Mouse (Mus musculus): ENCODE measurements around the gene Mrpl1. TPM values are rescaled to one million over a fixed set of nuclear protein-coding genes. Genes with fewer than 3 reads are reported as not detected.
A peak's percentile ranks its signal among the peaks of the same experiment; 100 is the strongest.

Gene Mrpl1
- polyA plus RNA-seq, 1 experiment from 2014 or later, result 23.0 TPM

DNA sequence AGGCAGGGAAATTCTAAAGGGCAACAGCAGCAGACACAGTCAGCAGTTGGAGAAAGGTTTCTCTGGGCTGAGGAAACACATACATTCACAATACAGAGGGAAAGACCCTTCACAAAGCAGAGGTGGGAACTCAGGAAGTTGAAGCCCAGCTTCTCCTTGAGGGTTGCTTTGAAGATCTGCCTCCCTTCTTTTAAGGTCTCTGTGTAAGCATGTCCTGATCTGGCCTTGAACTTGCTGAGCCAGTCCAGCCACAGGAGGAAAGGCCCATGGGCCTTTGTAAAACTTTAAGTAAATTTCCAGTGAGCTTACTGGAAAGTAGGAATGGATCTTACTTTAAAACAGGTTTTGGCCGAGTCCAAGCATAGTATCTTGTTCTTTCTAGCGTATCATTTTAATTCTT lies 19.7 kb downstream of the Mrpl1 start:
- TF ChIP-seq CTCF (IDR thresholded peaks at IDR 0.05), result no peak
- DNase-seq (ENCODE audit: low read depth, low spot score) (no peak), ATAC-seq (no peak)
- ChIA-PET POLR2A (no interaction called here), CTCF (no interaction called here)
- in situ Hi-C loops (cut with MboI; ENCODE audit: low pct_unique_long_range_greater_than_20kb), result no loop called here
- H3K27me3 ChIP-seq, result no peaks in the 10 kb centered on the region

DNA sequence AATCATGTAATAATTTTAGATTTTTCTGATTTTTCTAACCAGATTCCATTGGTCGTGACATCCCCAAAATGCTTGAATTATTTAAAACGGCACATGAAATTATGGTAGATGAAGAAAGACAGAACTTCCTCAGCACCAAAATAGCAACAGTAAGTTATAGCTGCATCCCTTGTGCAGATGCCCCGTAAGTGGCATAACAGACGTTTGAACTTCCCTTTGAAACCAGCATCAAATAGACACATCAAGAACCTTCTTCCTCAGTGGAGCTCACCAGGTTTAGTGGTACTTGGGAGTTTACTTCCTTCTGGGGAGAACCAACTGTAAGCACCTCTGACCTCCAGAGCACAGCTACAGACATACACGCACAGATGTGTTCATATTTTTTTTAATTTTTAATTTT lies 29.5 kb downstream of the Mrpl1 start:
- POLR2A ChIA-PET, result no interaction called here
- no peaks in the 10 kb centered on the region for H3K27me3 ChIP-seq
- in situ Hi-C loops (cut with MboI; ENCODE audit: low pct_unique_long_range_greater_than_20kb), result no loop called here
- DNase-seq (ENCODE audit: low read depth, low spot score) (no peak), ATAC-seq (no peak)
- TF ChIP-seq CTCF (IDR thresholded peaks at IDR 0.05), result no peak
- CTCF ChIA-PET, result interaction anchor here (1.3 kb wide), 1 partner anchor 11 kb away, joined by 3 read pairs; no protein-coding TSS in a partner anchor

DNA sequence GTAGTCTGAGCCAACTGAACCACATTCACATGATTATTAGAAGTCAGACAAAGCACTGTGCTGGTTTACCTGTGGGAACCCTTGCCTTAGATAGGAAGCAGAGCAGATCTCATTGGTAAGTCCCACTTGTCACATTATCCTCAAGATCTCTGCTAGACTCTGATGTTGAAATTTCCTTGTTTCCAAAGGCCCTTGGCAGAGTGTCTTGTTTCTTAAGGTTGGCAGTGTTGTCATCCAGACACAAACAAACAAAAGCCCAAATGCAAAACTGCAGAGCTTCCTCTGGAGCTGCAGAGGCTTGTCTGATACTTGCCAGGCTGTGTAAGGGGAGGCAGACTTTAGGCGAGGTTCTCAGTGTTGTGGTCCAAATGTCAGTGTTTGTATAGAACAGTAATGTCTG lies 31.6 kb downstream of the Mrpl1 start:
- no peak for ATAC-seq
- CTCF ChIA-PET, result no interaction called here
- no peak for TF ChIP-seq CTCF (IDR thresholded peaks at IDR 0.05)

DNA sequence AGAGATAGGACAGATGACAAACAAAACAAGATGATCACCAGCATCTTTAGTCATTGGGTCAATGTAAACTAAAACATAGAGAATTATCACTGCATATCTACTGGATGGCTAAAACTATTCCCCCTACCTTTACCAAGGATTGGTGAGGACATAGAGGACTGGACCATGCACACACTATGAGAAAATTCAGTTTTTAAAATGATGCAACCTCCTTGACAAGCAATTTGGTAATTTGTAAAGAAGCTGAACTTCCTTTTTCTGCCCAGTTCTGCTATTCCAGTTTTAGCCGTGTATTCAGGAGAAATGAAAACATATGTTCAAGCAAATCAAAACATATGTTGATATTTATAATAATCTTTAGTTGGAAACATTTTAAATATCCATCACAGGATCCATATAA lies 35.2 kb downstream of the Mrpl1 start:
- H3K27me3 ChIP-seq, result no peaks in the 10 kb centered on the region
- no peak for TF ChIP-seq CTCF (IDR thresholded peaks at IDR 0.05)
- ATAC-seq (no peak), DNase-seq (ENCODE audit: low read depth, low spot score) (no peak)
- in situ Hi-C loops (cut with MboI; ENCODE audit: low pct_unique_long_range_greater_than_20kb), result no loop called here
- CTCF ChIA-PET, result interaction anchor here (1.1 kb wide), 2 partner anchors 10 to 13 kb away, joined by 3 read pairs; no protein-coding TSS in a partner anchor
- POLR2A ChIA-PET, result interaction anchor here (0.6 to 1.4 kb wide), 2 partner anchors 9 to 412 kb away, joined by 3 read pairs; no protein-coding TSS in a partner anchor

More for the DNA sequence above, 31.6 kb downstream of the Mrpl1 start:
- in situ Hi-C loops (cut with MboI; ENCODE audit: low pct_unique_long_range_greater_than_20kb), result no loop called here
- no peak for DNase-seq (ENCODE audit: low read depth, low spot score)
- POLR2A ChIA-PET, result no interaction called here
- H3K27me3 ChIP-seq, result no peaks in the 10 kb centered on the region

DNA sequence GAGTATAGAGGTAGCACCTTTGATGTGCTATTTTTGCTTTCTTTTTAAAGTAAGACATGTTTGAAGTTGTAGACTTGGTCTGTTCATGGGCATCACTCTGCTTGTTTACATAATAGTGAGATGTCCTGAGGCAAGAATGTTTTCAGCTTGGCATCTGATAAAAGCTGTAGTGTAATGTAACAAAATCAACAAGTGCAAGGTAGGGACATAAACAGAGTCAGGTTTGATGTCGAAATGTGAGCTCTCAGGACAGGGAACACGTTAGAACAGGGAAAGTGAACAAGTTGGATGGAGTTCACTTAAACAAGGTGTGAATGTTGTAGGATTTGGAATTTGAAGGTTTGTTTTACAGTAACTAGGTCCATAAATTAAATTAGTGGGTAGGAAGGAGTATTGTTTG lies 44.7 kb downstream of the Mrpl1 start:
- DNase-seq (ENCODE audit: low read depth, low spot score) (no peak), ATAC-seq (no peak)
- no peak for TF ChIP-seq CTCF (IDR thresholded peaks at IDR 0.05)
- no peaks in the 10 kb centered on the region for H3K27me3 ChIP-seq
- POLR2A ChIA-PET, result interaction anchor here (0.9 kb wide), 1 partner anchor 9 kb away, joined by 3 read pairs; no protein-coding TSS in a partner anchor
- CTCF ChIA-PET, result interaction anchor here (1.3 to 3.0 kb wide), 2 partner anchors 9 to 10 kb away, joined by 3 to 10 read pairs; no protein-coding TSS in a partner anchor
- in situ Hi-C loops (cut with MboI; ENCODE audit: low pct_unique_long_range_greater_than_20kb), result no loop called here

DNA sequence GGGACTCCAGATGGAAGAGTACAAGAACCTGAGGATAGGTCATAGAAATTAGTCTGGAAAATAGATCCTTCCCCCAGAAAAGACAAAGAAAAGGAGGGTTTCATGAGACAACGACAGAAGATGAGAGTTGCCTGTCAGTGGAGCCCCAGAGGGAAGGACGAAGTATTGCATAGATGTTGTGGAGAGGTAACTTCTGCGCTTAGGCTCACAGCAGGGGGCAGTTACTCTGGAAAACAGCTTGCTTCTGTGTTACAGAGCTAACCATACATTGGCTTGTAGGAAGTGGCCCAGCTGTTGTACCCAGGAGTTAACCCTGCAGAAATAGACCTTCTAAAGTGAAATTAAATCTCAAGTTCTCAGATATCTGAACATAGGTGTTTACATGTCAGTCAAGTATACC lies 45.9 kb downstream of the Mrpl1 start:
- POLR2A ChIA-PET, result no interaction called here
- no peak for TF ChIP-seq CTCF (IDR thresholded peaks at IDR 0.05)

DNA sequence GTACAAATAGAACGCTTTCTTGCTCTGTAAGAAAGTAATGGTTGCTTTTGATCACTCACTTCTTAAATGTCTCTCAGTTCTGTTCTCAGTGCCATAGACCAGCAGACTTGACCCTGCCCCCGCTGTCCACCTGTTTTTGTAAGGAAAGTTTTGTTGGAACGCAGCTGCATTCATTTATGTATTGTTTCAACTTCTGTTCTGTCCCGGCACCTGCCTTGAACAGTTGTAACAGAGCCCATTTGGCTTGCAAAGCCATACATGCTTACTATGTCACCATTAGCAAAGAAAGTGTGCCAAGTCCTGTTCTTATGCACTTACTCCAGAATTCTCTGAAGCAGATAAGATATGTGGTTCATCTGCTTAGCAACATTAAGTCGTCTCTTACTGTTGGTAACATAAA lies 48.9 kb downstream of the Mrpl1 start:
- in situ Hi-C loops (cut with MboI; ENCODE audit: low pct_unique_long_range_greater_than_20kb), result no loop called here
- TF ChIP-seq CTCF (IDR thresholded peaks at IDR 0.05), result no peak
- ATAC-seq (no peak), DNase-seq (ENCODE audit: low read depth, low spot score) (no peak)
- POLR2A ChIA-PET, result no interaction called here
- CTCF ChIA-PET, result interaction anchor here (1.3 kb wide), 2 partner anchors 8 to 14 kb away, joined by 3 to 5 read pairs; no protein-coding TSS in a partner anchor
- H3K27me3 ChIP-seq, result no peaks in the 10 kb centered on the region

More for the DNA sequence above, 45.9 kb downstream of the Mrpl1 start:
- no peak for ATAC-seq
- no peak for DNase-seq (ENCODE audit: low read depth, low spot score)
- in situ Hi-C loops (cut with MboI; ENCODE audit: low pct_unique_long_range_greater_than_20kb), result no loop called here
- CTCF ChIA-PET, result interaction anchor here (1.3 to 3.0 kb wide), 2 partner anchors 8 to 11 kb away, joined by 3 to 10 read pairs; no protein-coding TSS in a partner anchor
- H3K27me3 ChIP-seq, result no peaks in the 10 kb centered on the region

DNA sequence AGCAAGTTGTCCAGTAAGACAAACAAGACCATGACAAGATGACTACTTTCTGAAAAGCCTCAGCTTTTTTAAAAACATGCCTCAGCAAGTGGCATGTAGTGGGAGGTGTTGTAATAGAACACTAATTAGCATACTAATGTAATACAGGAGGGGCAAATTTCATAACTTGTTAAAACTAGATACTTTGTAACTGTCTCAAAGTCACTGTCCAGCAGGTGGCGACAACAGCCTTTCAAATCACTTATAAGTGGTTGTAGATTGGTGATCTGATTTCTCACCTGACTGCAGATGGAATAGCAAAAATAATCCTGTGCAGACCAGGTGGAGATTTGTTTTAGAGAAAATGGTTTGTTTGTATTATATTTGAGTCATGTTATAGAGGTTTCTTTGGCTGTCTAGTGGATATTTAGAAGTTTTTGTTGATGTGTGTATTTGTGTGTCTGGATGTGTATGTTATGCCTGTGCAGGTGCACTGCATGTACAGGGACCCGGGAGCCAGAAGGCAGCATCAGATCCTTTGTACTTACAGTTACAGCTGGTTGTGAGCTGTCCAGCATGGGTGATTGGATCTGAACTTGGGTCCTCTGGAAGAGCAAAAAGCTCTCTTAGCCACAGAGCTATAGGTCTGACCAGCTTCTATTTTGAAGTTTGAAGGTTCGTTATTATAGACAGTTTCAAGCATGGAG lies 57.9 kb downstream of the Mrpl1 start:
- in situ Hi-C loops (cut with MboI; ENCODE audit: low pct_unique_long_range_greater_than_20kb), result loop anchor here (5.0 to 10.0 kb wide), 2 partner anchors 505 to 788 kb away; no protein-coding TSS in a partner anchor
- DNase-seq (ENCODE audit: low read depth, low spot score), result peak; percentile 33
- ChIA-PET POLR2A (no interaction called here), CTCF (interaction anchor here (0.7 to 2.0 kb wide), 10 partner anchors 10 to 504 kb away, joined by 3 to 7 read pairs (median 4); no protein-coding TSS in a partner anchor)
- peak; percentile 63 for TF ChIP-seq CTCF (IDR thresholded peaks at IDR 0.05)
- ATAC-seq, result no peak
- no peaks in the 10 kb centered on the region for H3K27me3 ChIP-seq

DNA sequence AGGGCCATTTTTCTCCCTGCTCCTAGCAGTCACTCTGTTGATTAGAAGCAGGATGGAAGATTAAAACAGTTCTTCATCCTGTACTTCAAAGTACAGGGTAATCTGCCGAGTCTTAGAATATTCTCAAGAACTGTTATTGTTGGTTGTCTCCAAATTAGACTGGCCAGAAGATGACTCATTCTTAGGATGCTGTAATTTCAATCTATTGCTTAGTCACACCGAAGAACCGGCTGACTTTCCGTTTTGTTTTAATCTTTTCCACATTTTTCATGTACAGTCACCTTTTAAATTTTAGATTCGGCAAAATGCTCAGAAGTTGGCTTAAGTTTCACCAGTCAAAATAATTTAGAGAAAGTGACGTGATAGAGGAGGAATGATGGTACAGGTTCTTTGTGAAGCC lies 61.8 kb downstream of the Mrpl1 start:
- in situ Hi-C loops (cut with MboI; ENCODE audit: low pct_unique_long_range_greater_than_20kb), result no loop called here
- TF ChIP-seq CTCF (IDR thresholded peaks at IDR 0.05), result no peak
- DNase-seq (ENCODE audit: low read depth, low spot score), result no peak
- ATAC-seq, result no peak
- POLR2A ChIA-PET, result no interaction called here
- no peaks in the 10 kb centered on the region for H3K27me3 ChIP-seq
- CTCF ChIA-PET, result no interaction called here

DNA sequence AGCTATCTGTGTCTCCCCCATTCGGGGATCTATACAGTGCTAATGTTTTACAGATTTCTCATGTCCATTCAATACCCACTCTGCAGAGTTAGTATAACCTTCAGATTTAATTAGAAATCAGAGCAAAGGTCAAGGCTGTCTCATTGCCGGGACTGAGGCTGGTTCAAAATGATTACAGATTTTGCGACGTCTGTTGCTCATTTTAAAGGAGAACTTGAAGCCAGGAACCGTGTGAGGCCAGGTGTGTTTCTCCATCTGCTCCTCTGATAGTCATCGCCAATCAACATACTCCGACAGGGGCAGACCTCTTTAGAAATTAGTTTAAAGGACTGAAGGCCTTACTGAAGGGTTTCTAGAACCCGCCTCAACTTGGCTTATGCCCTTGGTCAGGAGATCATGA lies 96.5 kb downstream of the Mrpl1 start:
- ChIA-PET CTCF (interaction anchor here (0.7 to 1.7 kb wide), 2 partner anchors 39 to 454 kb away, joined by 3 read pairs; no protein-coding TSS in a partner anchor), POLR2A (no interaction called here)
- ATAC-seq, result no peak
- no peak for DNase-seq (ENCODE audit: low read depth, low spot score)
- no peak for TF ChIP-seq CTCF (IDR thresholded peaks at IDR 0.05)
- no peaks in the 10 kb centered on the region for H3K27me3 ChIP-seq
- in situ Hi-C loops (cut with MboI; ENCODE audit: low pct_unique_long_range_greater_than_20kb), result no loop called here

DNA sequence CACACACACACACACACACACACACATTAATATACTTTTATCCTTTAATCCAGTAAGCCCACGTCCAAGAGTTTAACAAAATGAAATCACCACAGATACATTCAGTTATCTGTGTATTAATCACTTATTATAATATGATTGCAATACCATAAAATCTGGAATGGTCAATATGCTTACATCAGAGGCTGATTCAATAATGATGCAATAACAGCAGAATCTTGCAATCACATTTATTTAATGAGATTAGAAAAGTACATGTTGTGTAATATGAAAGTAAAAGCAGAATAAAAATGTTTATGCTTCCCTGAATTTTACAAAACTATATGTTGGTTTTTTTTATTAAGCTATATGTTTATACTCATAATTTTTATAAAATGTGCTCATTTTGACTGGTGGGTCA lies 97.0 kb downstream of the Mrpl1 start:
- no peak for TF ChIP-seq CTCF (IDR thresholded peaks at IDR 0.05)
- in situ Hi-C loops (cut with MboI; ENCODE audit: low pct_unique_long_range_greater_than_20kb), result no loop called here
- DNase-seq (ENCODE audit: low read depth, low spot score), result no peak
- CTCF ChIA-PET, result interaction anchor here (0.7 to 2.7 kb wide), 4 partner anchors 25 to 462 kb away, joined by 3 to 11 read pairs (median 4); no protein-coding TSS in a partner anchor
- POLR2A ChIA-PET, result no interaction called here
- ATAC-seq, result no peak
- H3K27me3 ChIP-seq, result no peaks in the 10 kb centered on the region

Data from Patski (cell line).